Mouse (Mus musculus) liver, embryonic 13.5 days (tissue): ENCODE results near the gene Olfr553. TPM values are rescaled to one million over a fixed set of nuclear protein-coding genes. Genes with fewer than 3 reads are reported as not detected.
"Not testable (repeated sequence)": the region's sequence is repeated elsewhere in the genome, so short reads cannot be mapped to it uniquely, and the experiment has no call there.

Experiments
- ATAC-seq: fragments of 200-750 bp; cut with Nextera tagmentation; 2 replicates; pipeline ENCODE4 v1.8.0; 2017; ENCODE audit warnings: low read depth, mild to moderate bottlenecking, moderate number of reproducible peaks, moderate library complexity
- DNase-seq: peaks from one replicate; pipeline ENCODE4 v3.0.0; 2022
- H3K27ac ChIP-seq: fragments of 300-500 bp; sonication (generic); 2 replicates; pipeline ENCODE4 v1.5.1; 2015; ENCODE audit warnings: moderate library complexity, mild to moderate bottlenecking, inconsistent platforms
- H3K27me3 ChIP-seq: fragments of 300-500 bp; sonication (generic); 2 replicates; pipeline ENCODE4 v1.6.1; 2015; ENCODE audit warnings: mild to moderate bottlenecking, inconsistent platforms
- H3K36me3 ChIP-seq: fragments of 300-500 bp; sonication (generic); 2 replicates; pipeline ENCODE4 v1.6.1; 2015; ENCODE audit warnings: mild to moderate bottlenecking, inconsistent platforms
- H3K4me1 ChIP-seq: fragments of 300-500 bp; sonication (generic); replicated peaks from 2 replicates; pipeline ENCODE4 v1.6.1; 2015; ENCODE audit warnings: inconsistent platforms
- H3K4me2 ChIP-seq: fragments of 300-500 bp; sonication (generic); 2 replicates; pipeline ENCODE4 v1.6.1; 2015; ENCODE audit warnings: inconsistent platforms, mild to moderate bottlenecking, moderate library complexity
- H3K4me3 ChIP-seq: fragments of 300-500 bp; sonication (generic); replicated peaks from 2 replicates; pipeline ENCODE4 v1.5.1; 2015; ENCODE audit warnings: mild to moderate bottlenecking, inconsistent platforms
- H3K9ac ChIP-seq: fragments of 300-500 bp; sonication (generic); 2 replicates; pipeline ENCODE4 v1.6.1; 2015; ENCODE audit warnings: mild to moderate bottlenecking, inconsistent platforms
- H3K9me3 ChIP-seq: fragments of 300-500 bp; sonication (generic); replicated peaks from 2 replicates; pipeline ENCODE4 v1.6.1; 2016; ENCODE audit warnings: inconsistent platforms
- WGBS: fragments of 180-500 bp; shearing (Covaris S2); methylation state at CpG from one replicate; pipeline ENCODE4 v1.1.7; 2015; ENCODE audit not compliant: insufficient replicate concordance; 5-methylcytosine and 5-hydroxymethylcytosine counted together
- polyA plus RNA-seq: library from polyadenylated mRNA; unstranded; fragments of >200 nt; fragmentation: Nextera tagmentation; extraction: Ambion mirVana; gene quantifications from 2 replicates; pipeline ENCODE4 v1.2.1, GENCODE M21; 2015

Gene Olfr553
- polyA plus RNA-seq: not detected in 2 replicates

- DNase-seq: no peak
- ATAC-seq: no peak
- H3K4me2 ChIP-seq: no peak within 1 kb of the TSS
- H3K9ac ChIP-seq: no peak within 1 kb of the TSS
- H3K9me3 ChIP-seq: no peaks in the 10 kb centered on the region
- H3K4me1 ChIP-seq: no peaks in the 10 kb centered on the region
- H3K4me3 ChIP-seq: no peak within 1 kb of the TSS
- H3K36me3 ChIP-seq: no peaks in the 10 kb centered on the region
- no peak within 1 kb of the TSS for H3K27ac ChIP-seq
- H3K27me3 ChIP-seq: no peaks in the 10 kb centered on the region
These were observed at the start of gene Olfr553 for GRCm38 (mm10) chr7:102618118-102618517. Gene Olfr553 (minus strand): TSS chr7:102618218.

DNA sequence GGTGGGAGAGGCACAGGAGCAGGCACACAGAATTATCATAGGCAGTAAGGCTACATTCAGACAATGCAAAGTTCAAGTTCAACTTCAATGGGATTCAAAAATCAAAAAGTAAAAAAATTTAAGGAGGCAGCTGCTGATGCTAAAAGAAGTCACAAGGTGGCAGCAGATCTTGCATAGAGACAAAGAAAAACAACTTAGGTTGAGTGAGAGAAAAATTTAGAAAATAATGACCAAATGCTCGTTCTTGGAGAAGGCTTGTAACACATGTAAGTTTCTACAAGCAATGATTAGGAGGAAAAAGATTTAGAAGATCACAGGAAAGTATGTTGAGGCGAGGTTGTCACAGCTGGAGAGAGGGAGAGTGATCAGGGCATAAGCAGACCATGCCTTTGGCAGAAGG is 47.4 kb upstream of the Olfr553 start:
- Histone ChIP-seq H3K36me3 (no peaks in the 10 kb centered on the region), H3K4me2 (no peak overlapping the region), H3K27ac (no peak overlapping the region), H3K4me1 (no peaks in the 10 kb centered on the region), H3K4me3 (no peak overlapping the region), H3K9me3 (no peaks in the 10 kb centered on the region), H3K27me3 (no peaks in the 10 kb centered on the region), H3K9ac (no peak overlapping the region)
- no peak for DNase-seq
- 18% methylated on average over 2 of the region's 2 CpGs for WGBS
- no peak for ATAC-seq

- DNase-seq (no peak), ATAC-seq (no peak)
- Histone ChIP-seq H3K4me3 (no peak within 1 kb of the TSS), H3K9me3 (no peaks in the 10 kb centered on the region), H3K9ac (no peak within 1 kb of the TSS), H3K36me3 (no peaks in the 10 kb centered on the region), H3K27me3 (no peaks in the 10 kb centered on the region), H3K4me2 (no peak within 1 kb of the TSS), H3K27ac (no peak within 1 kb of the TSS), H3K4me1 (no peaks in the 10 kb centered on the region)
- 52% methylated on average over 3 of the region's 3 CpGs for WGBS
These were observed 46.6 kb upstream of the Olfr553 start, which contains the start of gene Olfr556 for GRCm38 (mm10) chr7:102664599-102664998. Gene Olfr556 (plus strand): TSS chr7:102664899.

GRCm38 (mm10) chr7:102658523-102658922 is 40.5 kb upstream of the Olfr553 start, which contains the start of gene Olfr555:
Gene Olfr555 (plus strand): TSS chr7:102658823.
- no peaks in the 10 kb centered on the region for H3K4me1 ChIP-seq
- no peak for DNase-seq
- WGBS: 39% methylated on average over 1 of the region's 1 CpGs
- no peak within 1 kb of the TSS for H3K4me3 ChIP-seq
- ATAC-seq: no peak
- H3K9me3 ChIP-seq: no peaks in the 10 kb centered on the region
- no peak within 1 kb of the TSS for H3K4me2 ChIP-seq
- H3K9ac ChIP-seq: no peak within 1 kb of the TSS
- H3K27me3 ChIP-seq: no peaks in the 10 kb centered on the region
- no peaks in the 10 kb centered on the region for H3K36me3 ChIP-seq
- no peak within 1 kb of the TSS for H3K27ac ChIP-seq

- not testable (repeated sequence) for DNase-seq, H3K27me3 ChIP-seq, H3K4me1 ChIP-seq, ATAC-seq, H3K9me3 ChIP-seq, H3K9ac ChIP-seq, H3K36me3 ChIP-seq, H3K4me3 ChIP-seq, H3K4me2 ChIP-seq, H3K27ac ChIP-seq
- 63% methylated on average over 3 of the region's 4 CpGs for WGBS
These were observed 26.9 kb upstream of the Olfr553 start for GRCm38 (mm10) chr7:102644945-102645344.

DNA sequence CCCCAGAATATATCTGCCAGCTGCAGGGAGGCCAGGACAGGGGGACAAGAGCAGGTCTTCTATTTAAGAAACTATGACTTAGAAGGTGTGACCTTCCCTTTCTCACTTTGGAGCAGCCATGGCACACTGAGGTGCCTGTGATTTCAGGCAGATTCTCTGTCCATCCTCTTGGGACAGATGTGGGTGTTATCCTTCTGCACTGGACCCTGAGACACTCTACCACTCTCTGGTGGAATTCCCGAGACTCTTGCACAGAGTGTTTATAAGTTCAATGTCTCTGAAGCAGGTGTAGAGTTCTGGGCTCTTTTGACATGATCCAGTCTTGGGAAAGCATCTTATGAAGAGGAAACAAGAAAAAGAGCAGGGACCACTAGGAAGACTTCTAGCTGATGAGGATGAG is 20.1 kb upstream of the Olfr553 start, which contains the start of gene Olfr554:
Gene Olfr554, plus strand, starts transcription at position 301 of the 400 bp plus-strand sequence.
- Histone ChIP-seq H3K27ac (no peak within 1 kb of the TSS), H3K9ac (no peak within 1 kb of the TSS), H3K27me3 (no peaks in the 10 kb centered on the region), H3K4me1 (no peaks in the 10 kb centered on the region), H3K36me3 (no peaks in the 10 kb centered on the region), H3K4me3 (no peak within 1 kb of the TSS), H3K9me3 (no peaks in the 10 kb centered on the region), H3K4me2 (no peak within 1 kb of the TSS)
- no peak for ATAC-seq
- DNase-seq: no peak
- 48% methylated on average over 1 of the region's 1 CpGs for WGBS

DNA sequence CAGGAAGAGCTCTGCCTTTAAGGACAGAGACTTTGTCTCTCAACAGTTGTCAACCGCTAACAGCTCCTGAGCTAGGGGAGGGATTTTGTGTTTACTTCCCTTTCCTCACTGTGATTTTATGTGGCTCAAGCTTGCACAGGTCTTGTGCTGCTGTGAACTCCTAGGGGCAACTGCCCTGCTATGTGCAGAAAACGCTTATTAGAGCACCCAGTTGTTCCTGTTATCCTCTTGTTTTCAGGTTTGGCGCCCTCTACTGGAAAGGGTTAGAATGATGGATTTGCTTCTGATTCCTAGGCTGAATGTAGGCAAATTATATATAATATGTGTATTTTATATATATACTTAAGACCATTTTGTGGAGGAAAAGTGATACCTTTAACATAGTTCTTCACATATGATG is 18.6 kb upstream of the Olfr553 start:
- no peaks in the 10 kb centered on the region for H3K36me3 ChIP-seq
- no peaks in the 10 kb centered on the region for H3K4me1 ChIP-seq
- no peak overlapping the region for H3K27ac ChIP-seq
- 20% methylated on average over 3 of the region's 3 CpGs for WGBS
- H3K27me3 ChIP-seq: no peaks in the 10 kb centered on the region
- no peak overlapping the region for H3K4me2 ChIP-seq
- DNase-seq (no peak), ATAC-seq (no peak)
- no peak overlapping the region for H3K4me3 ChIP-seq
- no peak overlapping the region for H3K9ac ChIP-seq
- H3K9me3 ChIP-seq: no peaks in the 10 kb centered on the region

DNA sequence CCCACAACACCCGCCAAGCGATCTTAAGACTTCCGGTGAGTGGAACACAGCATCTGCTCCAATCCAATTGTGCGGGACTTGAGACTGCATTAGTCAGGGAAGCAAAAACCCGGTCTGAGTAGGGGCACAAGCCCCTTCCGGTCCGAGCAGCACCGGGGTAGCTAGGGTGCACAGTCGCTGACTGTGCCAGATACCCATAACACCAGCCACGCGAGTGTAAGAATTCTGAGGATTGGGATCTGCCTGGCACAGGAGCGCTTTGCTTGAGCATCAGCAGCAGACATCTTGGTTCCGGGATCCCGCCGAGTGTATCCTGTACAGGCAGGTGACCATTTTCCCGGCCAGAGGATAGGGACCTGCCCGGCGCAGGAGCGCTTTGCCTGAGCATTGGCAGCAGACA is 2.4 kb upstream of the Olfr553 start:
- not testable (repeated sequence) for DNase-seq, H3K9ac ChIP-seq, H3K36me3 ChIP-seq, H3K4me2 ChIP-seq, H3K4me1 ChIP-seq, H3K27me3 ChIP-seq, H3K27ac ChIP-seq, H3K4me3 ChIP-seq, ATAC-seq, H3K9me3 ChIP-seq
- 68% methylated on average over 19 of the region's 19 CpGs for WGBS

GRCm38 (mm10) chr7:102619608-102620007 is 1.6 kb upstream of the Olfr553 start:
- WGBS: 56% methylated on average over 5 of the region's 5 CpGs
- Histone ChIP-seq H3K4me1 (no peaks in the 10 kb centered on the region), H3K9me3 (no peaks in the 10 kb centered on the region), H3K4me3 (no peak overlapping the region), H3K27ac (no peak overlapping the region), H3K27me3 (no peaks in the 10 kb centered on the region), H3K4me2 (no peak overlapping the region), H3K9ac (no peak overlapping the region), H3K36me3 (no peaks in the 10 kb centered on the region)
- ATAC-seq (no peak), DNase-seq (no peak)

GRCm38 (mm10) chr7:102597378-102598031 is 20.5 kb downstream of the Olfr553 start, which contains the start of gene Olfr552:
Gene Olfr552 (plus strand): TSS chr7:102597770.
- Histone ChIP-seq H3K4me2 (no peak within 1 kb of the TSS), H3K36me3 (no peaks in the 10 kb centered on the region), H3K4me1 (no peaks in the 10 kb centered on the region), H3K9me3 (no peaks in the 10 kb centered on the region), H3K4me3 (no peak within 1 kb of the TSS), H3K27me3 (no peaks in the 10 kb centered on the region), H3K9ac (no peak within 1 kb of the TSS), H3K27ac (no peak within 1 kb of the TSS)
- WGBS: 17% methylated on average over 1 of the region's 1 CpGs
- ATAC-seq (no peak), DNase-seq (no peak)

GRCm38 (mm10) chr7:102591786-102592185 is 26.2 kb downstream of the Olfr553 start, which contains the start of gene Olfr551:
Gene Olfr551 (minus strand): TSS chr7:102591886.
- WGBS: 77% methylated on average over 3 of the region's 3 CpGs
- H3K4me3 ChIP-seq: no peak within 1 kb of the TSS

DNA sequence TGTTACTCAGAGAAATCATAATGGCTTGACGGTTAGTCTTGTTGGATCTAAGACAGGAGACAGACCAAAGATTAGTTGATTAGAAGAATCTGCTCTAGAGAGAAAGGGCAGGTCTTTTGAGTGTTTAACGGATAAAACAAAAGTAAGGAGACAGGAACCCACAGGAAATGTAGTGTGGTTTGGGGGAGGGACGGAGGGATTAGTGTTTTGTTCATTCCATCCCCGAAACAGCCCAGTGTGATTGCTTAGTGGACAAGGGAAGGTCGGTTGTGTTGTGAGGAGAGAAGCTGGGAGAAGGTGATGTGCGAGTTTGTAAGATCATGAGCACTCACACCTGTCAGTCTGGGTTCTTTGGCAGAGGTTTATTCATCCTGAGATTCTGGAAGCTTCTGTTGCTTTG is 42.0 kb downstream of the Olfr553 start:
- DNase-seq (no peak), ATAC-seq (no peak)
- WGBS: 24% methylated on average over 6 of the region's 6 CpGs
- no peak overlapping the region for H3K4me2 ChIP-seq
- H3K27ac ChIP-seq: no peak overlapping the region
- no peaks in the 10 kb centered on the region for H3K36me3 ChIP-seq
- H3K27me3 ChIP-seq: no peaks in the 10 kb centered on the region
- no peaks in the 10 kb centered on the region for H3K4me1 ChIP-seq
- H3K9me3 ChIP-seq: no peaks in the 10 kb centered on the region
- no peak overlapping the region for H3K4me3 ChIP-seq
- H3K9ac ChIP-seq: no peak overlapping the region

More at GRCm38 (mm10) chr7:102591786-102592185, 26.2 kb downstream of the Olfr553 start, which contains the start of gene Olfr551:
- Histone ChIP-seq H3K9ac (no peak within 1 kb of the TSS), H3K4me1 (no peaks in the 10 kb centered on the region), H3K9me3 (no peaks in the 10 kb centered on the region), H3K4me2 (no peak within 1 kb of the TSS), H3K27ac (no peak within 1 kb of the TSS), H3K27me3 (no peaks in the 10 kb centered on the region), H3K36me3 (no peaks in the 10 kb centered on the region)
- DNase-seq (no peak), ATAC-seq (no peak)
